Mouse (Mus musculus) megakaryocyte-erythroid progenitor cell, adult 5-6 weeks (primary cell): Measurements from ENCODE around the gene Rbm7. TPM values are rescaled to one million over a fixed set of nuclear protein-coding genes. Genes with fewer than 3 reads are reported as not detected.
"Not testable (repeated sequence)": the region's sequence is repeated elsewhere in the genome, so short reads cannot be mapped to it uniquely, and the experiment has no call there.

Experiments used
- ATAC-seq: replicated peaks from 2 replicates; pipeline ENCODE4 v1.8.0; 2016; ENCODE audit warnings: mild to moderate bottlenecking, inconsistent platforms; ENCODE audit not compliant: severe bottlenecking, poor library complexity, low FRiP score, low TSS enrichment
- total RNA-seq, 2 experiments: library from RNA; stranded (forward) in 1 of 2; stranded (reverse) in 1 of 2; fragments of 200-1000, 215-1000 nt in 1 of 2; fragments of >200 nt in 1 of 2; fragmentation: Nextera tagmentation in 1 of 2; gene quantifications; 2 replicates each; pipeline ENCODE4 v1.2.3; 2014 to 2017

The Rbm7 gene
- 76.9 and 82.0 TPM in 2 replicates for total RNA-seq (2014; fragmentation: Nextera tagmentation)
- 102 and 112 TPM in 2 replicates for total RNA-seq (2017)

GRCm38 (mm10) chr9:48494817-48495547, at the start of gene Rbm7, which contains the start of gene Gm5617:
Rbm7 (minus strand) TSS chr9:48495299.
Gm5617 (plus strand) TSS chr9:48495442.
- peak; percentile 98 for ATAC-seq

- no peak for ATAC-seq
These were observed 43.6 kb upstream of the Rbm7 start for GRCm38 (mm10) chr9:48538688-48539087.

DNA sequence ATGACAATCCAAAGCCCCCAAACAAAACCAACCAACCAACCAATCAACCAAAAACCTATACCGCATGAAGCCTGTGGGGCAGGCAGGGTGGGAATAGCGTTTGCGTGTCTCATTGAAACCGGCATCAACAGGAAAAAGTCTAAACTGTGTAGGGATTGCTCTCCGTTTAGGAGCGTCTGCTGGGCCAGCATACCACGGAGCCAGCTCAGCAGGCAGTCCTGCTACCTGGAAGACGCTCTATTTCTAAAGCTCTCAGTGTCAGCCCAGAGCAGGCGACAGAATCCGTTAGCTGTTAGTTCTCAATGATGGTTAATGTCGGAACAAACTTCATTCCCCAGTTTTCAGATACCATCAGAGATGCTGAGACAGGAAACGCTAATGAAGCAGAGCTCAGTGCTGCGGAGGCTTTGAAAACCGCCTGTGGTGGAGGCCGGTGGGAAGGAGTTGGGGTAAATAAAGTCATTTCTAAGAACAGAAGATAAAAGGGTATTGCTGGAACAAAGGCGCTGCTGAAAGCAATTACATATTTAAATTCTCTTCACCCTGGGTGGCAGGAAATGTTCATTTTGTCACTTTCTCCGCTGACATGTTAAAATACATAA, 43.0 kb upstream of the Rbm7 start:
- 0 out of 2 replicates have a peak, but pooled peaks have one; percentile 26 for ATAC-seq

GRCm38 (mm10) chr9:48537616-48538015, 42.5 kb upstream of the Rbm7 start:
- ATAC-seq = not testable (repeated sequence)

- ATAC-seq = no peak
These were observed 41.3 kb upstream of the Rbm7 start for GRCm38 (mm10) chr9:48536414-48536813.

DNA sequence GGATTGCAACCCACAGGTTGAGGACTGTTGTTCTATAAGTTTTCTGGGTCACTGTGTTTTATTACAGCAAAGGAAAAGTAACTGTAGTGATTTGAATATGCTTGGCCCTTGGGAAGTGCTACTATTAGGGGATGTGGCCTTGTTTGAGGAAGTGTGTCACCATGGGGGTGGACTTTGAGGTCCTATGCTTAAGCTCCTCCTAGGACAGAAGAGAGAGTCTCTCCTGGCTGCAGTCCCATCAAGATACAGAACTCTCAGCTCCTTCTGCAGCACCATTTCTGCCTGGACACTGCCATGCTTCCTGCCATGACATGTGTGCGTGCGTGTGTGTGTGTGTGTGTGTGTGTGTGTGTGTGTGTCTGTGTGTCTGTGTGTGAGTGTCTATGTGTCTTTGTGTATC, 37.6 kb upstream of the Rbm7 start:
- peak; percentile 81 for ATAC-seq

DNA sequence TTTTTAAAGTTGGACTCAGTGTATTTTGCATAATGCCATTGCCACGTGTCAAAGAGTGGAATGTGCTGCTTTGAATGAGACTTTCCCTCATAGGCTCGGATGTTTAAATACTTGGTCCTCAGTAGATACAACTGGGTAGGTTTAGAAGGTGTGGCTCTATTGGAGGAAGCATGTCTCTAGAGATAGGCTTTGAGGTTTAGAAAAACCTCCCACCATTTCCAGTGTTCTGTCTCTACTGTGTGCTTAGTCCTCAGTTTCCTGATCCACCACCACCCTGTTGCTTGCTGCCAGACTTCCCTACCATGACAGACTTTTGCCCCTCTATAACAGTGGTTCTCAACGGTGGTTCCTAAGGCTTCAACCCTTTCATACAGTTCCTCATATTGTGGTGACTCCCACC, 37.1 kb upstream of the Rbm7 start:
- peak; percentile 70 for ATAC-seq

GRCm38 (mm10) chr9:48531294-48531693, 36.2 kb upstream of the Rbm7 start:
- no peak for ATAC-seq

- ATAC-seq = no peak
These were observed 31.4 kb upstream of the Rbm7 start for GRCm38 (mm10) chr9:48526520-48526919.

DNA sequence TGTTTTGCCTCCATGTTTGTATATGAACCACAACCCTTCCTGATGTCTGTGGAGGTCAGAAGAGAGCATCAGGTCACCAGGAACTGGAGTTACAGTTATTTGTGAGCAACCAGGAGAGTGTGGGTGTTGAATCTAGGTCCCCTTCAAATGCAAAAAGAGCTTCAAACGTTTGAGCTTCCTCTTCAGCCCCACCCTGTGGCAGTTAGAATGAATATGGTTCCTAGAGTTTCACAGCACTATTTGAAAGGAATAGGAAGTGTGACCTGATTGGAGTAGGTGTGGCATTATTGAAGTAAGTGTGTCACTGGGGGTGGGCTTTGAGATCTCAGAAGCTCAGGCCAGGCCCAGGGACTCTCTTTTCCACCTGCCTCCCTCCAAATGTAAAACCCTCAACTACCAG, 30.5 kb upstream of the Rbm7 start:
- no peak for ATAC-seq

- ATAC-seq = not testable (repeated sequence)
These were observed 25.3 kb upstream of the Rbm7 start for GRCm38 (mm10) chr9:48520405-48520804.

DNA sequence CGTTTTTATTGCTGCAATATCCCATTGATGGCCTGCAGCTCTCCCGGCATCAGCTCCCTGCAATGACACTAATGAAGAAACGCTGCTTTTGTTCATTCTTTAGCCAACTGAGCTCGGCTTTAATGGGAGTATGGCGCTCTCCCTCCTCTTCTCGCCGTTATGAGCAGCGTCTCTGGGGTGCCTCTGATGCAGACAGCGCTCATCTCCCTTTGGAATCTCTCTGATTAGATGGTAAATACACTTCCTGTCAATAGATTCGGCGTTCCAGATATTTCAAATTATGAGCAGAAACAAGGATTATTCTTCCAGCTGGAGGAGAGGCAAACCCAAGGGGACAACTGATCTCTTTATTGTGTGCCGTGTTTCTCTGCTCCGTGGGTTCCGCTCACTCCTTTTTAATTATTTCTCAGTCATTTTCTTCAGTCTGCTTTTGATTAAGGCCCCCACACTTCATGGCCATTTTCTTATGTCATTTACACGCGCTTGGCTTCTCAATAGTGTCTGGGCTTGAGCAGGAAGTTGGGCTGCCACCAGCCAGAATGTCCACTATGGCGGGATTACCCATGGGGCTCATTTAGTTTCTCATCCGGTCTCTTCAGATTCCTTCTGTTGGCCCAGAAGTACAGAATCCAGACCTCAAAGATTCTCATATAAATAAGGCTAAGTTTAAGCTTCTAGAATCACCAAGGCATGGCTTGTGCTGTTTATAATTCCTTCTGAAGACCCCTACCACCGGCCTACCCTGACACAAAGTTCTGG, 22.5 kb upstream of the Rbm7 start:
- ATAC-seq = no peak

GRCm38 (mm10) chr9:48516615-48517371, 21.7 kb upstream of the Rbm7 start:
- no peak for ATAC-seq

- ATAC-seq = no peak
These were observed 20.2 kb upstream of the Rbm7 start for GRCm38 (mm10) chr9:48515332-48515731.

DNA sequence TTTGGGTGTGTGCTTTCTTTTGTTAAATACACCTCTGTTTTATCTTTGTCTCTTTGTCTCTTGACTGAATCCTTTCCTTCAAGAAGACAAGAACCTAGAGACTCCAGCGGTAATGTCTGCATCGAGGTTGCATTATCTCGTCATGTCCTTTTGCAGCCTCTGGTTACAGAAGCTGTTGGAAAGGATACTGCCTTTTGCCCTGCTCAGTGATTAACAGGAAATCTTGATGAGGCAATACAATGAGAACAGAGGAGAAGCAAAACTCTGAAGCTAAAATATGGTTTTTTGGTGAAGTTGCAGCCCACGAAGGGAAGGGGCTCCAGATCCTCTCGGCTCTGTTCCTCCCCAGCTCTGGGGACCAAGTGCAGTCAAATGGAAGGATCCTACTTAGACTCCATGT, 15.0 kb upstream of the Rbm7 start:
- ATAC-seq = no peak

DNA sequence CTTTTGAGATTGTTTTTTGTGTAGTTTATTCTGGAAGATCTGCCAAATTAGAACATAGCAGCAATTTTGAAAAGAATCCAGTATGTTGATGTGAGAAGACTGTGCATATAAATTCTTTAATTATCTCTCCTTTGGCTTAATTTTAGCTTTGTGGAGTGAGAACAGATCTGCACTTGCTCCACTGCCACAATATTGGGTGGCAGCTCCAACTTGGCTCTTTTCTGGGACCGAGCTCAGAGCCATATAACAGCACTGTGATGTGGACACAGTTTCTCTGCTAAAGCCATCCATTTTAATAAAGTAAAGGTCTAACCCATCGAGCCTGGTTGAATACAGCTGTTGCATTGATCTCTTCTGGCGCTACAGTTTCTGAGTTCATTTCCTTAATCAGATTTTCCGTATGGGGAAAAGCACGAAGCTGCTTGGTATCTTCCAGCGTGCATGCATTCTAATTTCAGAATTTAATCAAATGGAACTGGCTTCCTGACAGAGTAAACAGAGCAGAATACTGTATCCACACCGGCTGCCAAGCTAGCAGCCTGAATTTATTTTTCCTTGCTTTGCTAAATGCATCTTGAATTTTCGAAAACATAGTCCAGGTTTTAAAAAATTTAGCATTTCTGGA, 9.8 kb upstream of the Rbm7 start:
- no peak for ATAC-seq

- ATAC-seq = no peak
These were observed 7.9 kb upstream of the Rbm7 start for GRCm38 (mm10) chr9:48503001-48503400.

DNA sequence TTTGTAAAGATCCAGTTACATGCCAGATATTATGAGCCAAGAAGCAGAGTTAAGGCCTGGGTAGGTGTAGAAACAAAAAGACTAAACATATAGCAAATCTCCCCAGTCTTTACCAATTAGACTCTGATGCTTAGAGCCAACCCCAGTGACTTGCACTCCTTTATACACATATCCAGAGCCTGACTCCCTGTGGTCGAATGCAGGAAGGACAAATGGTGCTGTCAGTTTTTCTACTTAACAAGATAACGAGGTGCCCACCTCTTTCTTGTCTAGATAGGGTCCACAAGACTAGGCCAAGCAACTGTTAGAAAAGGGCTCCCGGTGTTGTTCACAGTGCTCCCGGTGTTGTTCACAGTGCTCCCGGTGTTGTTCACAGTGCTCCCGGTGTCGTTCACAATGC, 6.1 kb upstream of the Rbm7 start:
- peak; percentile 47; the same call in 1 of the 2 replicates for ATAC-seq

DNA sequence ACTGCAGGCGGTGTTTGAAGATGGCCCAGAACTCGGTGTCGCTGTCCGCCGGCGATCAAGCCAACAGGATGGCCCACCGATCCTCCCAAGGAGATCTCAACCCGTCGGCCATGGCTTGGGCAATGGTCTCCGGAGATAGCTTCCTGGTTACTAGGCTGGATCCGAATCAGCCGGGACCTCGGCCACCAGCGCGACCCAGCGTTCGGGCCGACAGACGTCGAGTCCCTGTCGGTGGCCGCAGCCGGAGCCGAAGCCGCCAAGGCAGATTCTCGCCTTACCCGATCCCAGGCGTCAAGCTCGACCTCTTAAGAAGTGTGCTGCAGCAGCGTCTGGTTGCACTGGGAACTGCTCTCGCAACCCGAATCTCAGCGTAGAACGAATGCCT, 441 bp upstream of the Rbm7 start:
- peak; percentile 51 for ATAC-seq
